Mouse (Mus musculus) heart, embryonic 12.5 days (tissue): ENCODE measurements at regions not wholly inside any gene's neighbourhood (a gene's known extent, or its start where the extent isn't known, plus 50 kb on each side); places are given as distances from the start of the nearest gene placed in this dataset.
A peak's percentile ranks its signal among the peaks of the same experiment; 100 is the strongest.
"Not testable (repeated sequence)": the region's sequence is repeated elsewhere in the genome, so short reads cannot be mapped to it uniquely, and the experiment has no call there.

Source experiments
- ATAC-seq: fragments of 200-750 bp; cut with Nextera tagmentation; 2 replicates; pipeline ENCODE4 v1.8.0; 2017; ENCODE audit warnings: moderate TSS enrichment, moderate library complexity; ENCODE audit not compliant: insufficient number of reproducible peaks, low FRiP score
- H3K27ac ChIP-seq: fragments of 300-500 bp; sonication (generic); 2 replicates; pipeline ENCODE4 v1.5.1; 2016; ENCODE audit warnings: mild to moderate bottlenecking, moderate library complexity; ENCODE audit not compliant: poor library complexity, severe bottlenecking
- H3K27me3 ChIP-seq: fragments of 300-500 bp; sonication (generic); replicated peaks from 2 replicates; pipeline ENCODE4 v1.6.1; 2016; ENCODE audit warnings: mild to moderate bottlenecking, moderate library complexity
- H3K36me3 ChIP-seq: fragments of 300-500 bp; sonication (generic); 2 replicates; pipeline ENCODE4 v1.6.1; 2016; ENCODE audit warnings: mild to moderate bottlenecking, moderate library complexity
- H3K4me1 ChIP-seq: fragments of 300-500 bp; sonication (generic); replicated peaks from 2 replicates; pipeline ENCODE4 v1.6.1; 2016; ENCODE audit warnings: mild to moderate bottlenecking
- H3K4me2 ChIP-seq: fragments of 300-500 bp; sonication (generic); 2 replicates; pipeline ENCODE4 v1.6.1; 2016; ENCODE audit warnings: mild to moderate bottlenecking, moderate library complexity
- H3K4me3 ChIP-seq: fragments of 300-500 bp; sonication (generic); 2 replicates; pipeline ENCODE4 v1.5.1; 2016; ENCODE audit warnings: mild to moderate bottlenecking
- H3K9ac ChIP-seq: fragments of 300-500 bp; sonication (generic); 2 replicates; pipeline ENCODE4 v1.6.1; 2016; ENCODE audit warnings: mild to moderate bottlenecking, moderate library complexity
- H3K9me3 ChIP-seq: fragments of 300-500 bp; sonication (generic); replicated peaks from 2 replicates; pipeline ENCODE4 v1.6.1; 2016; ENCODE audit warnings: mild to moderate bottlenecking, moderate library complexity
- WGBS: fragments of 180-500 bp; shearing (Covaris S2); methylation state at CpG from one replicate; pipeline ENCODE4 v1.1.7; 2016; 5-methylcytosine and 5-hydroxymethylcytosine counted together

DNA sequence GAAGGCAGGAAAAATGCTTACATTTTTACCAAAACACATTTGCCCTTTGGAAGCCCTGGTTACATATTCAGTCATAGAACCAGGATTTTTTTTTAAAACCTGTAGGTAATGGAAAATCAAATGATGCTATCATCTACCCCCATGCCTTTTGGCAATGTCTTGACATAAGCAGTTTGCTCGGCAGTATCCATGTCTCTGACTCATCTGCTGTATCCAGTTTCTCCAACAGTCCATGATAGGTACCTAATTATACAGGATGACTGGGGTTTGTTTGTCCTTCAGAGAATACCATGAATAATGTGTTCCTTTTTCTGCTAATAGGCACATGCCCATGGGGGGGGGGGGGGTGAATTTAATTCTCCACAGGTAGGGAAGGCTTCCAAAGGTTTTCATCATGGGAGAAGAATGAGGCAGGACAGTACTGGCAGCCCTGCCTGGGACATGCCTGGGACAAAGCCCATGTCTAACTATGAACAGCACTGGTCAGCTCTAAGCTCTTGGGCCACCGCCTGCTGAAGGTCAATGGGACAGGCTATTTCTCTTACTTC, 122.9 kb downstream of the Cand1 start:
- H3K4me2 ChIP-seq: no peak overlapping the region
- no peaks in the 10 kb centered on the region for H3K9me3 ChIP-seq
- no peak for ATAC-seq
- no peak overlapping the region for H3K27ac ChIP-seq
- no peaks in the 10 kb centered on the region for H3K27me3 ChIP-seq
- no peak overlapping the region for H3K9ac ChIP-seq
- WGBS: 81% methylated on average over 2 of the region's 2 CpGs
- H3K4me3 ChIP-seq: no peak overlapping the region
- H3K4me1 ChIP-seq: peaks cover 10% of the 10 kb centered on the region
- no peaks in the 10 kb centered on the region for H3K36me3 ChIP-seq

DNA sequence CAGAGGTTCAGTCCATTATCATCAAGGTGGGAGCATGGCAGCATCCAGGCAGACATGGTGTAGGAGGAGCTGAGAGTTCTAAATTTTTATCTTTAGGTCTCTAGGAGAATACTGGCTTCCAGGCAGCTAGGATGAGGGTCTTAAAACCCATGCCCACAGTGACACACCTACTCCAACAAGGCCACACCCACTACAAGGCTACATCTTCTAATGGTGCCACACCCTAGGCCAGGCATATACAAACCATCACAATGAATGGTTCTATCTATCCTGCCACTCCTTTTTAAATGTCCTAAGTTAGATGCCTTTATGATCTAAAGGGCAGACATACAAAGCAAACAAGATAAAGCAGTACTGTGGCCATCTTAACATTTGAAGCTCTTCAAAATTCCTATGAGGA, 124.7 kb downstream of the Cand1 start:
- H3K36me3 ChIP-seq, ATAC-seq, H3K27me3 ChIP-seq, H3K9me3 ChIP-seq, H3K4me3 ChIP-seq, H3K9ac ChIP-seq: not testable (repeated sequence)
- Histone ChIP-seq H3K4me1 (peaks cover 13% of the 10 kb centered on the region), H3K27ac (0 out of 2 replicates have a peak overlapping the region, but pooled peaks have one; percentile 47), H3K4me2 (0 out of 2 replicates have a peak overlapping the region, but pooled peaks have one; percentile 46)

GRCm38 (mm10) chr10:119114653-119115052, 125.2 kb downstream of the Cand1 start:
- ATAC-seq: peak; percentile 83
- Histone ChIP-seq H3K4me2 (peak overlapping the region; percentile 46), H3K9me3 (no peaks in the 10 kb centered on the region), H3K9ac (no peak overlapping the region), H3K27me3 (no peaks in the 10 kb centered on the region), H3K27ac (peak overlapping the region; percentile 47; the same call in 1 of the 2 replicates), H3K4me3 (no peak overlapping the region), H3K4me1 (peaks cover 13% of the 10 kb centered on the region), H3K36me3 (no peaks in the 10 kb centered on the region)
- 15% methylated on average over 10 of the region's 10 CpGs for WGBS

GRCm38 (mm10) chr10:119111886-119112285, 128.0 kb downstream of the Cand1 start:
- no peak overlapping the region for H3K4me2 ChIP-seq
- no peaks in the 10 kb centered on the region for H3K36me3 ChIP-seq
- no peaks in the 10 kb centered on the region for H3K9me3 ChIP-seq
- no peak overlapping the region for H3K9ac ChIP-seq
- H3K4me3 ChIP-seq: no peak overlapping the region
- no peak overlapping the region for H3K27ac ChIP-seq
- ATAC-seq: peak; percentile 88
- no peaks in the 10 kb centered on the region for H3K27me3 ChIP-seq
- H3K4me1 ChIP-seq: peaks cover 13% of the 10 kb centered on the region
- WGBS: 75% methylated on average over 2 of the region's 2 CpGs

GRCm38 (mm10) chr10:119111409-119111808, 128.4 kb downstream of the Cand1 start:
- 72% methylated on average over 3 of the region's 3 CpGs for WGBS
- H3K4me3 ChIP-seq: no peak overlapping the region

GRCm38 (mm10) chr10:119110614-119111013, 129.2 kb downstream of the Cand1 start:
- Histone ChIP-seq H3K9me3 (no peaks in the 10 kb centered on the region), H3K4me2 (no peak overlapping the region), H3K27me3 (no peaks in the 10 kb centered on the region), H3K9ac (no peak overlapping the region; the same call in 1 of the 2 replicates), H3K27ac (no peak overlapping the region), H3K4me3 (no peak overlapping the region), H3K36me3 (no peaks in the 10 kb centered on the region), H3K4me1 (peaks cover 13% of the 10 kb centered on the region)
- 44% methylated on average over 5 of the region's 5 CpGs for WGBS
- no peak for ATAC-seq

More at GRCm38 (mm10) chr10:119111409-119111808, 128.4 kb downstream of the Cand1 start:
- Histone ChIP-seq H3K27ac (no peak overlapping the region), H3K9me3 (no peaks in the 10 kb centered on the region), H3K36me3 (no peaks in the 10 kb centered on the region), H3K4me2 (no peak overlapping the region), H3K9ac (no peak overlapping the region), H3K4me1 (peaks cover 13% of the 10 kb centered on the region), H3K27me3 (no peaks in the 10 kb centered on the region)
- no peak for ATAC-seq

DNA sequence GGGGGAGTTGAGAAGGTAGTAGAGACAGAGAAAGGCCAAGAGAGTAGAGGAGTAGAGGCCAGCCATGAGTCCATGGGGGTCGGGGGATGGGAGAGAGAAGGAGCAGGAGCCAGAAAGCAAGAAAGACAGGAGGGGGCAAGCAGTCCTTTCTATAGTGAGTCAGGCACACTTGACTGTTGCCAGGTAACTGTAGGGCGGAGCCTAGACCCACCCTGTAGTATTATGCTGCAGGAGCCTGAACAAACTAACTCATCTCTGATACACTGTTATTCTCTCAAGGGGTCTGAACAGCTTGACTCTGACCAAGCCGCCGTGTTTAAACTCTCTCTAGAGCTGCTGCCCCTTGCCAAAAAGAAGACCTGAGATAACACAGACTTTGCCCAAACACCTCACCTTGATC, 130.6 kb downstream of the Cand1 start:
- Histone ChIP-seq H3K36me3 (no peaks in the 10 kb centered on the region), H3K9me3 (no peaks in the 10 kb centered on the region; the same call in 1 of the 2 replicates), H3K9ac (no peak overlapping the region), H3K4me2 (no peak overlapping the region), H3K27ac (no peak overlapping the region), H3K27me3 (no peaks in the 10 kb centered on the region), H3K4me1 (peaks cover 3% of the 10 kb centered on the region), H3K4me3 (no peak overlapping the region)
- ATAC-seq: no peak
- WGBS: 78% methylated on average over 4 of the region's 4 CpGs

- no peaks in the 10 kb centered on the region for H3K36me3 ChIP-seq
- no peak for ATAC-seq
- peaks cover 3% of the 10 kb centered on the region for H3K4me1 ChIP-seq
- H3K4me2 ChIP-seq: no peak overlapping the region
- H3K9me3 ChIP-seq: peaks cover 5% of the 10 kb centered on the region; the same call in 1 of the 2 replicates
- no peak overlapping the region for H3K9ac ChIP-seq
- no peaks in the 10 kb centered on the region for H3K27me3 ChIP-seq
- H3K27ac ChIP-seq: no peak overlapping the region
- no peak overlapping the region for H3K4me3 ChIP-seq
- 63% methylated on average over 6 of the region's 6 CpGs for WGBS
Measured at GRCm38 (mm10) chr10:119107728-119108127, 132.1 kb downstream of the Cand1 start.

DNA sequence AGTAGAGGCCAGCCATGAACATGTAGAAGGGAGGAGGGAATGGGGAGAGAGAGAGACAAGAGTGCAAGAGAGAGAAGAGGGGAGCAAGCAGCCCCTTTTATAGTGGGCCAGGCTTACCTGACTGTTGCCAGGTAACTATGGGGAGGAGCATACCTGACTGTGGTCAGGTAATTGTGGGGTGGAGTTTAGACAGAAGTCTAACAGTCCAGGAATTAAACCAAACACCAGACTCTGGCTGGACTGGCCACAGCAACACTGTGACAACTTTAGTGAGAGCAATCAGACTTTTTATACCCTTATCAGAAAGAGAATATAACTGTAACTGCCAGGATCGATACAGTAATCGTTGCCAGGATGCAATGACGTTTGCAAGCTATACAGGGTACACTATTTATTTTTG, 133.8 kb downstream of the Cand1 start:
- 77% methylated on average over 3 of the region's 3 CpGs for WGBS
- H3K9ac ChIP-seq: no peak overlapping the region
- no peak overlapping the region for H3K4me2 ChIP-seq

GRCm38 (mm10) chr10:119105279-119105881, 134.5 kb downstream of the Cand1 start:
- no peaks in the 10 kb centered on the region; the same call in 1 of the 2 replicates for H3K4me1 ChIP-seq
- no peak overlapping the region for H3K4me2 ChIP-seq
- no peak overlapping the region for H3K9ac ChIP-seq
- H3K36me3 ChIP-seq: no peaks in the 10 kb centered on the region
- no peak for ATAC-seq
- no peak overlapping the region for H3K4me3 ChIP-seq
- no peaks in the 10 kb centered on the region for H3K27me3 ChIP-seq
- H3K27ac ChIP-seq: no peak overlapping the region
- 76% methylated on average over 7 of the region's 7 CpGs for WGBS
- peaks cover 5% of the 10 kb centered on the region; the same call in 1 of the 2 replicates for H3K9me3 ChIP-seq

More for the DNA sequence above, 133.8 kb downstream of the Cand1 start:
- Histone ChIP-seq H3K9me3 (peaks cover 5% of the 10 kb centered on the region; the same call in 1 of the 2 replicates), H3K36me3 (no peaks in the 10 kb centered on the region), H3K27ac (no peak overlapping the region), H3K4me1 (peaks cover 3% of the 10 kb centered on the region), H3K27me3 (no peaks in the 10 kb centered on the region), H3K4me3 (no peak overlapping the region)
- ATAC-seq: no peak

DNA sequence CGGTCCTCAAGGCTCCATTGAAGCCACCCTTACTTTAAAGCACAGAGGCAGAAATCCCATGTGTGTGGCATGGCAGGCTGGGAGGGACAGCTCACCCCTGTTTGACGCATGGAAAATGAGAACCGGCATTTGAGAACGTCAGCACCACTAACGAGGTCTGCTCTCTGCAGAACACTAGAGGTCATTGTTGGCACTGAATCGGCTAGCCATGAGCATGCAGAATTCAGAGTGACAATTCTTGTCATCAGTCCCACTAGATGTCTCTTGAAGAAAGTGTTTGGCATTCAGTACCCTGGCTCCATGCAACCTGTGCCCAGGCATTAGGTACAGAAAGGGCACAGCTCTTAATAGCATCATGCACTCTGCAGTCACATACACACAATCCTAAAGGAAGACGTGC, 139.3 kb downstream of the Cand1 start:
- Histone ChIP-seq H3K9me3 (peaks cover 5% of the 10 kb centered on the region; the same call in 1 of the 2 replicates), H3K36me3 (no peaks in the 10 kb centered on the region), H3K27ac (no peak overlapping the region), H3K27me3 (no peaks in the 10 kb centered on the region), H3K4me1 (peaks cover 5% of the 10 kb centered on the region), H3K4me2 (no peak overlapping the region), H3K4me3 (no peak overlapping the region), H3K9ac (no peak overlapping the region)
- WGBS: 20% methylated on average over 7 of the region's 7 CpGs
- peak; percentile 45; the same call in 1 of the 2 replicates for ATAC-seq
